Mouse (Mus musculus) thymus, adult 2 months (tissue): ENCODE data around the gene Prdm16.

Source experiments
- CTCF ChIP-seq: fragments of 200-500 bp; IDR thresholded peaks from 2 replicates; pipeline ENCODE4 v1.5.1; 2012; ENCODE audit warnings: mild to moderate bottlenecking, control low read depth, low read length, moderate library complexity, borderline replicate concordance; ENCODE audit not compliant: control insufficient read depth, poor library complexity, insufficient read depth; ENCODE audit errors: extremely low read depth
- POLR2A ChIP-seq: fragments of 200-500 bp; IDR thresholded peaks from 2 replicates; pipeline ENCODE4 v1.6.1; 2012; ENCODE audit warnings: mild to moderate bottlenecking, low read length, control low read depth, moderate library complexity; ENCODE audit not compliant: control insufficient read depth, poor library complexity, insufficient read depth; ENCODE audit errors: extremely low read depth

GRCm38 (mm10) chr4:154503260-154503829 is 133.3 kb downstream of the Prdm16 start:
- TF ChIP-seq CTCF (no peak), POLR2A (no peak)
